Comparison of ENCODE assay signal across 20 mouse cellular contexts in the genomic region with DNA sequence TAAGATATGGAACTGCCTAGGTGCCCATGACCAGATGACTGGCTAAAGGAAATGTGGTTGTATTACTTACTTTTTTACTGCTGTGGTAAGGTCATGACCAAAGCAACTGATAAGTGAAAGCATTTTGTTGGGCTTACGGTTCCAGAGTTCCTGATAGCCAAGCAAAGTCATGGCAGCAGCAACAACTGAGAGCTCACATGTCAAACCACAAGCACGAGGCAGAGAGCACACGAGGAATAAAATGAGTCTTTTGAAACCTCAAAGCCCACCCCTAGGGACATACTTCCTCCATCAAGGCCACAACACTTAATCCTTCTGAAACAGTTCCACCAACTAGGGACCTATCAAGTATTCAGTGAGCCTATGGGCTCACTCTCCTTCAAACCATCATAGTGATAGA. TPM values are rescaled to one million over a fixed set of nuclear protein-coding genes. Genes with fewer than 3 reads are reported as not detected.
DNase-seq lines count a peak whose midpoint lies in the region; TF ChIP-seq lines count a peak whose summit lies in the region.
"Had no signal": no experiment of that assay in that cellular context is flagged by ENCODE, and none has a peak within 500 bp of the region (broad histone marks: within the 10 kb centered on the region; RNA-seq: fewer than 3 reads in every experiment).

No protein-coding gene starts in this region.

- H3K79me2 ChIP-seq in CH12.LX (replicated peaks; ENCODE audit: control insufficient read depth, extremely low read depth, insufficient read depth, poor library complexity, severe bottlenecking): no peaks in the 10 kb centered on the region
- no peaks in the 10 kb centered on the region for H3K79me2 ChIP-seq in MEL (ENCODE audit: control insufficient read depth, insufficient read depth, low read length, poor library complexity)

- in situ Hi-C loops in CH12.LX (cut with MboI; ENCODE audit: low pct_ligation_motif_present, low pct_unique_long_range_greater_than_20kb, low sequenced_read_pairs): no loop called here

- H3K36me3 ChIP-seq in CH12.LX (replicated peaks in 1 of 2; ENCODE audit: control insufficient read depth in 1 of 2, insufficient read depth in 1 of 2, low read length in 1 of 2): no peaks in the 10 kb centered on the region
- peaks cover 0 to 2% of the 10 kb centered on the region in 2 experiments; a peak in 2 of 4 replicates for H3K36me3 ChIP-seq in MEL (ENCODE audit: control insufficient read depth in 1 of 2, insufficient read depth in 2 of 2, low read length in 2 of 2)
- H3K36me3 ChIP-seq: G1E had no signal

- H3K4me1 ChIP-seq in CH12.LX (ENCODE audit: control insufficient read depth in 1 of 2, insufficient read depth in 2 of 2) (peaks cover 0 to 15% of the 10 kb centered on the region in 2 experiments; a peak in 1 of 4 replicates), MEL (ENCODE audit: control insufficient read depth in 1 of 2, insufficient read depth in 2 of 2, low read length in 2 of 2) (peaks cover 5 to 8% of the 10 kb centered on the region in 2 experiments; a peak in 3 of 4 replicates)

- no peak for TF ChIP-seq RAD21 in CH12.LX (IDR thresholded peaks at IDR 0.05; ENCODE audit: low read depth, low read length)
- TF ChIP-seq RAD21 in MEL (IDR thresholded peaks at IDR 0.05; ENCODE audit: low read depth, low read length): no peak

- H3K4me2 ChIP-seq in CH12.LX (ENCODE audit: insufficient read depth, low read depth, poor library complexity, severe bottlenecking): no peak overlapping the region

- no peak overlapping the region for H3K27ac ChIP-seq in CH12.LX (ENCODE audit: insufficient read depth, low read depth)
- no peak overlapping the region for H3K27ac ChIP-seq in MEL (ENCODE audit: control insufficient read depth, low read depth, low read length)

- peak; percentile 58 for DNase-seq in 416B (ENCODE audit: low read depth)
- DNase-seq in CH12.LX (ENCODE audit: extremely low read depth): peak; percentile 22
- DNase-seq in MEL (ENCODE audit: low read depth, low spot score): peak; percentile 14
- no peak for DNase-seq in left cerebral cortex, postnatal 25 days (ENCODE audit: low spot score in 2 of 2)
- no peak for DNase-seq in neural tube, embryonic 10.5 days (ENCODE audit: extremely low spot score, low spot score)
- DNase-seq in right cerebral cortex, postnatal 4 days: no peak
- DNase-seq: adrenal gland, adult 2 months; adrenal gland, adult 8-10 months; adrenal gland, postnatal 10 days; adrenal gland, postnatal 14 days; adrenal gland, postnatal 25 days; adrenal gland, postnatal 36 days; B cell, adult 2 months; cerebellum, adult 11 months; cerebellum, adult 11-12 months; cerebellum, adult 18-20 months; cerebellum, adult 2 months; cerebellum, adult 8-10 months; cerebellum, adult 9-10 months had no signal

- dilution Hi-C loops in CH12.LX (cut with MboI; ENCODE audit: extremely low pct_ligation_motif_present, extremely low pct_unique_long_range_greater_than_20kb, low sequenced_read_pairs): no loop called here

- intact Hi-C loops in left cerebral cortex, postnatal 25 days (cut with DNase I): no loop called here

- peaks cover 4% of the 10 kb centered on the region for H3K9me3 ChIP-seq in CH12.LX (replicated peaks; ENCODE audit: low read length)
- no peaks in the 10 kb centered on the region for H3K9me3 ChIP-seq in MEL (replicated peaks; ENCODE audit: insufficient read depth, low read length)
- H3K9me3 ChIP-seq: G1E had no signal

- no peak for TF ChIP-seq POLR2A in CH12.LX (IDR thresholded peaks at IDR 0.05; ENCODE audit: low read depth, low read length)
- no peak for TF ChIP-seq POLR2A in MEL (IDR thresholded peaks at IDR 0.05; ENCODE audit: control insufficient read depth in 1 of 2, insufficient read depth in 1 of 2, low read depth in 1 of 2, low read length in 2 of 2, poor library complexity in 1 of 2)

- H3K9ac ChIP-seq in CH12.LX (ENCODE audit: insufficient read depth, low read depth) (no peak overlapping the region), MEL (ENCODE audit: control insufficient read depth, low read depth, low read length, poor library complexity, severe bottlenecking) (no peak overlapping the region)

- H3K27me3 ChIP-seq in CH12.LX (replicated peaks) (no peaks in the 10 kb centered on the region), MEL (ENCODE audit: control insufficient read depth in 1 of 2, insufficient read depth in 2 of 2, low read length in 2 of 2) (no peaks in the 10 kb centered on the region; a peak in 1 of 4 replicates)

- no peak for TF ChIP-seq CTCF in CH12.LX (conservative IDR thresholded peaks at IDR 0.05 in 1 of 2, IDR thresholded peaks at IDR 0.05 in 1 of 2; ENCODE audit: low read depth in 2 of 2, low read length in 2 of 2)
- TF ChIP-seq CTCF in MEL (IDR thresholded peaks at IDR 0.05 in 2 of 3, conservative IDR thresholded peaks at IDR 0.05 in 1 of 3; ENCODE audit: control insufficient read depth in 1 of 3, insufficient read depth in 1 of 3, low read depth in 2 of 3, low read length in 3 of 3, poor library complexity in 1 of 3, severe bottlenecking in 1 of 3): no peak

- TF ChIP-seq EP300 in CH12.LX (IDR thresholded peaks at IDR 0.05; ENCODE audit: low read length) (no peak), MEL (IDR thresholded peaks at IDR 0.05; ENCODE audit: low read depth in 1 of 2, low read length in 2 of 2) (no peak)

- no peak overlapping the region for H3K4me3 ChIP-seq in CH12.LX (replicated peaks in 1 of 3; ENCODE audit: low read depth in 2 of 3, low read length in 2 of 3, poor library complexity in 1 of 3)
- no peak overlapping the region for H3K4me3 ChIP-seq in MEL (ENCODE audit: control insufficient read depth in 1 of 2, insufficient read depth in 1 of 2, low read depth in 2 of 2, low read length in 2 of 2)

TF ChIP-seq in CH12.LX, 34 proteins besides CTCF, POLR2A, EP300 and RAD21:
- no peak for TF ChIP-seq USF2 (conservative IDR thresholded peaks at IDR 0.05; ENCODE audit: low read depth, low read length)
- peak; percentile 87 for TF ChIP-seq BHLHE40 (IDR thresholded peaks at IDR 0.05; ENCODE audit: low read depth, low read length)

TF ChIP-seq in MEL, 35 proteins besides CTCF, POLR2A, EP300 and RAD21:
- TF ChIP-seq ZMIZ1 (IDR thresholded peaks at IDR 0.05; ENCODE audit: low read depth, low read length) (no peak), MYB (IDR thresholded peaks at IDR 0.05; ENCODE audit: low read depth, low read length) (no peak), MYC (IDR thresholded peaks at IDR 0.05; ENCODE audit: low read depth, low read length) (no peak)

RNA-seq across cellular contexts. Expression of a gene that starts 6.8 kb away (rescaled TPM):
- total RNA-seq in CH12.LX (2012; rRNA removed): 5.2 and 6.3 TPM in 2 replicates
- total RNA-seq in CH12.LX (2014; rRNA removed): 5.9 and 6.5 TPM in 2 replicates
- polyA plus RNA-seq in CH12.LX (2012; ENCODE audit: insufficient read length, low read depth): 10.7 and 11.0 TPM in 2 replicates
- 0.15 and 0.29 TPM in 2 replicates for total RNA-seq in MEL (2012; rRNA removed)
- polyA plus RNA-seq in MEL (2012; ENCODE audit: insufficient read depth in 1 of 2, insufficient read length in 2 of 2, low read depth in 1 of 2, low replicate concordance in 2 of 2, missing spikeins in 1 of 2): under 1 TPM in 1 of 2 experiments, not detected in 1; 0.35 TPM
- total RNA-seq in left cerebral cortex, postnatal 25 days (2021): 1 to 10 TPM; 1.4 to 2.1 TPM
- polyA plus RNA-seq: G1E had no signal

RNA-seq across cellular contexts. Expression of a gene that starts 9.8 kb away (rescaled TPM):
- 47.4 and 47.5 TPM in 2 replicates for total RNA-seq in CH12.LX (2012; rRNA removed)
- 88.5 and 121 TPM in 2 replicates for total RNA-seq in CH12.LX (2014; rRNA removed)
- polyA plus RNA-seq in CH12.LX (2012; ENCODE audit: insufficient read length, low read depth): 46.3 and 50.3 TPM in 2 replicates
- 26.7 and 29.8 TPM in 2 replicates for total RNA-seq in MEL (2012; rRNA removed)
- polyA plus RNA-seq in MEL (2012; ENCODE audit: insufficient read depth in 1 of 2, insufficient read length in 2 of 2, low read depth in 1 of 2, low replicate concordance in 2 of 2, missing spikeins in 1 of 2): 10 to 100 TPM; 22.0 to 44.5 TPM
- total RNA-seq in left cerebral cortex, postnatal 25 days (2021): 10 to 100 TPM; 19.6 to 21.3 TPM

RNA-seq across cellular contexts. Expression of a gene that starts 29.4 kb away (rescaled TPM):
- total RNA-seq in CH12.LX (2012; rRNA removed) (69.4 and 70.3 TPM in 2 replicates), CH12.LX (2014; rRNA removed) (90.8 and 96.4 TPM in 2 replicates), MEL (2012; rRNA removed) (69.8 and 73.0 TPM in 2 replicates)
- polyA plus RNA-seq in CH12.LX (2012; ENCODE audit: insufficient read length, low read depth) (68.1 and 84.3 TPM in 2 replicates), MEL (2012; ENCODE audit: insufficient read depth in 1 of 2, insufficient read length in 2 of 2, low read depth in 1 of 2, low replicate concordance in 2 of 2, missing spikeins in 1 of 2) (10 to 100 TPM in 1 of 2 experiments, not detected in 1; 54.3 TPM)
- 100 to 1,000 TPM; 243 to 249 TPM for total RNA-seq in left cerebral cortex, postnatal 25 days (2021)

Comparison
In these comparisons a context has a peak if more than half of its experiments do, and no peak if none do; other contexts are left out.
1. DNase-seq: peak in 416B (single experiment), CH12.LX (single experiment) and MEL (single experiment); none in left cerebral cortex, postnatal 25 days (0 of 2), neural tube, embryonic 10.5 days (single experiment) and right cerebral cortex, postnatal 4 days (single experiment).